Mouse (Mus musculus): ENCODE results near the gene Mphosph10.

DNA sequence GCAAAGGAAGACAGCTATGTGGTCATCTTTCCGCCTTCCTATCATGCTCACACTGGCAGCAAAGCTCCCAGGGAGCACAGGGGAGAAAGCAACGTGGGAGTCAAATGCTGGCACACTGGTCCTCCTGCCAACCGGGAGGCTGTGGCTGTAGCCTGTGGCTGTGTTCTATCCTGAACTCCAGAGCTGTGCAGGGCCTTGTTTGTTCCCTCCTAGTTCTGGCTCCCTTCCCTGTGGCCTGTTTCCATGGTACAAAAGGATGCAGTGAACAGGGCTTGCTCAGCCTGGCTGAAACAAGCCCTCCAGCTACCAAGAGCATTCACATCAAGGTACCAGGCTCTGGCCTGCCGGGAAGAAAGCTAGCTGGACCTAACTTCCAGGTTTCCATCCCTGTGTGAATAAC, 41.0 kb downstream of the Mphosph10 start:
- TF ChIP-seq GATA1 (IDR thresholded peaks at IDR 0.05; ENCODE audit: low read length) (no peak), TAL1 (IDR thresholded peaks at IDR 0.05; ENCODE audit: low read length) (no peak)
